Mouse (Mus musculus) cortical plate, adult 2 months (tissue): ENCODE measurements around the gene Pigv.

Experiments
- CTCF ChIP-seq: fragments of 200-500 bp; IDR thresholded peaks from 2 replicates; pipeline ENCODE4 v1.5.1; 2011; ENCODE audit warnings: mild to moderate bottlenecking, control low read depth, low read length; ENCODE audit not compliant: insufficient read depth; ENCODE audit errors: extremely low read depth
- POLR2A ChIP-seq: fragments of 200-500 bp; IDR thresholded peaks from 2 replicates; pipeline ENCODE4 v1.6.1; 2011; ENCODE audit warnings: mild to moderate bottlenecking, low read length, control low read depth; ENCODE audit not compliant: insufficient read depth; ENCODE audit errors: extremely low read depth

DNA sequence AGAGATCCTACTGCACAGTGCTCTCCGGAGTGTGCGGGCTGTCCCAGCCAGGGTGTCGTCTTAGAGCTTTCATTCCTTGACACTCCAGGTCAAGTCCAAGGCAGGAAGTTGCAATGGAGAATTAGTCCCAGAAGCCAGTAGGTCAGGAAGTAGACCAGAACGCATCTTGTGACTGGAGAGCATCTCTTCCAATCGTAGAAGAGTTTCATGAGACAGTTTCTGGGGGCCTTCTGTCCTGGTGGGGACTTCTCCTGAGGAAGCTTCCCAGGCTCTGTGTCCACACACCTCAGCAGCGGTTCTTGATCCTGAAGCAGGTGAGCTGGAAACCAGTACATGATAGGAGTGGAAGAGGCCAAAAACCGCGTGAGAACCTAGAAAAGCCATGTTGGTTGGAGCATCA is 10.0 kb downstream of the Pigv start:
- TF ChIP-seq POLR2A (no peak), CTCF (no peak)
